Mouse (Mus musculus) liver, embryonic 15.5 days (tissue): ENCODE results near the gene Stx11. TPM values are rescaled to one million over a fixed set of nuclear protein-coding genes. Genes with fewer than 3 reads are reported as not detected.
A peak's percentile ranks its signal among the peaks of the same experiment; 100 is the strongest.
"Not testable (repeated sequence)": the region's sequence is repeated elsewhere in the genome, so short reads cannot be mapped to it uniquely, and the experiment has no call there.

Source experiments
- ATAC-seq: fragments of 200-750 bp; cut with Nextera tagmentation; 2 replicates; pipeline ENCODE4 v1.8.0; 2017; ENCODE audit warnings: moderate number of reproducible peaks, mild to moderate bottlenecking, moderate library complexity; ENCODE audit not compliant: insufficient read depth
- H3K27ac ChIP-seq: fragments of 300-500 bp; sonication (generic); replicated peaks from 2 replicates; pipeline ENCODE4 v1.5.1; 2015; ENCODE audit warnings: mild to moderate bottlenecking, inconsistent platforms
- H3K27me3 ChIP-seq: fragments of 300-500 bp; sonication (generic); 2 replicates; pipeline ENCODE4 v1.6.1; 2015; ENCODE audit warnings: mild to moderate bottlenecking, inconsistent platforms
- H3K36me3 ChIP-seq: fragments of 300-500 bp; sonication (generic); replicated peaks from 2 replicates; pipeline ENCODE4 v1.6.1; 2015; ENCODE audit warnings: moderate library complexity, mild to moderate bottlenecking, inconsistent platforms
- H3K4me1 ChIP-seq: fragments of 300-500 bp; sonication (generic); replicated peaks from 2 replicates; pipeline ENCODE4 v1.6.1; 2015; ENCODE audit warnings: inconsistent platforms
- H3K4me2 ChIP-seq: fragments of 300-500 bp; sonication (generic); 2 replicates; pipeline ENCODE4 v1.6.1; 2015; ENCODE audit warnings: moderate library complexity, mild to moderate bottlenecking, inconsistent platforms
- H3K4me3 ChIP-seq: fragments of 300-500 bp; sonication (generic); replicated peaks from 2 replicates; pipeline ENCODE4 v1.5.1; 2015; ENCODE audit warnings: mild to moderate bottlenecking, inconsistent platforms
- H3K9ac ChIP-seq: fragments of 300-500 bp; sonication (generic); 2 replicates; pipeline ENCODE4 v1.6.1; 2015; ENCODE audit warnings: moderate library complexity, mild to moderate bottlenecking, inconsistent platforms
- H3K9me3 ChIP-seq: fragments of 300-500 bp; sonication (generic); replicated peaks from 2 replicates; pipeline ENCODE4 v1.6.1; 2016; ENCODE audit warnings: inconsistent platforms
- WGBS: fragments of 180-500 bp; shearing (Covaris S2); methylation state at CpG from one replicate; pipeline ENCODE4 v1.1.7; 2015; ENCODE audit warnings: mixed read lengths; ENCODE audit not compliant: insufficient replicate concordance; 5-methylcytosine and 5-hydroxymethylcytosine counted together
- polyA plus RNA-seq: library from polyadenylated mRNA; unstranded; fragments of >200 nt; fragmentation: Nextera tagmentation; extraction: Ambion mirVana; gene quantifications from 2 replicates; pipeline ENCODE4 v1.2.1, GENCODE M21; 2015

Stx11 gene
- polyA plus RNA-seq, 1 experiment from 2014 or later: 10.6 TPM

DNA sequence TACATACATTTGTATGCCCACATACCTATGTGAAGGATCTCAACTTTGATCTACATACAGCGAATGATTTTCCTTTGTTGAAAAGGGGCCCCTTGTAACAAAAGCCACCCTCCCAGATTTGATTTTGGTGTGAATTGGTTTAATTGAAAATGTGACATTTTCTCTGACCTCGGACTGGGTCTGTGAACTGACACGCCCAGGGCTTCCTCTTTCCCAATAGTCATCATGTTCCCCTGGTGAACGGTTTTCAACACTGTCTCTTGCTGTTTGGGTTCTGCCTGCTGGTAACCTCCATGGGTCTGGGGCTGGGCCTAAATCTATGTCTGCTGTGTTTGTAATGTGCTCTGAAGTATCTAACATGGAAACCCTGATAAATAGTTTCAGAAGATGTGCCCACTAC lies 6.8 kb downstream of the Stx11 start:
- Histone ChIP-seq H3K9ac (no peak overlapping the region), H3K9me3 (no peaks in the 10 kb centered on the region), H3K27me3 (no peaks in the 10 kb centered on the region), H3K36me3 (peaks cover 3% of the 10 kb centered on the region), H3K27ac (0 out of 2 replicates have a peak overlapping the region, but pooled peaks have one; percentile 11), H3K4me3 (no peak overlapping the region), H3K4me2 (no peak overlapping the region), H3K4me1 (peaks cover 23% of the 10 kb centered on the region)
- 34% methylated on average over 4 of the region's 4 CpGs for WGBS
- ATAC-seq: no peak

GRCm38 (mm10) chr10:12955831-12956230 lies 8.3 kb downstream of the Stx11 start:
- H3K36me3 ChIP-seq: peaks cover 3% of the 10 kb centered on the region
- no peak overlapping the region for H3K27ac ChIP-seq
- no peak for ATAC-seq
- H3K4me2 ChIP-seq: no peak overlapping the region
- H3K9ac ChIP-seq: no peak overlapping the region
- WGBS: 12% methylated on average over 1 of the region's 1 CpGs
- H3K27me3 ChIP-seq: no peaks in the 10 kb centered on the region
- peaks cover 16% of the 10 kb centered on the region for H3K4me1 ChIP-seq
- no peak overlapping the region for H3K4me3 ChIP-seq
- no peaks in the 10 kb centered on the region for H3K9me3 ChIP-seq

DNA sequence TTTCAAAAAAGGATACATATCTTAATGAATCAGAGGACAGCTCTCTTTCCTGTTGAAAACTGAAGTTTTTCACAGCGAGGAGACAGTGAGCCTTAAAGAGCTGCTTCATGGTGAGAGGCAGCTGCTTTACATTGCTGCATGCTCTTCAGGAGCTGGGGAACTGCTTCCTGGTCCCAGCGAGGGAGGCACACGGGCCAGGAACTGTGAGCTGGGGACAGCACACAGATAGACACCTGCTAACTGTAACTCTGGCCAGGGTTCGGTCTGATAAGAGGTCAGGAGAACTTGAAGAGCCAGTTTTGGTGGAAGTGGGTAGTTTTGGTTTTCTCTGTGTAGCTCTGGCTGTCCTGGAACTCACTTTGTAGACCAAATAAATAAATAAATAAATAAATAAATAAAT lies 12.7 kb downstream of the Stx11 start:
- H3K36me3 ChIP-seq, H3K4me3 ChIP-seq, H3K9me3 ChIP-seq, H3K9ac ChIP-seq, H3K27me3 ChIP-seq: not testable (repeated sequence)
- 17% methylated on average over 4 of the region's 4 CpGs for WGBS
- Histone ChIP-seq H3K4me1 (peaks cover 17% of the 10 kb centered on the region), H3K27ac (peak overlapping the region; percentile 48; the same call in 1 of the 2 replicates), H3K4me2 (peak overlapping the region; percentile 32)
- ATAC-seq: peak; percentile 89

DNA sequence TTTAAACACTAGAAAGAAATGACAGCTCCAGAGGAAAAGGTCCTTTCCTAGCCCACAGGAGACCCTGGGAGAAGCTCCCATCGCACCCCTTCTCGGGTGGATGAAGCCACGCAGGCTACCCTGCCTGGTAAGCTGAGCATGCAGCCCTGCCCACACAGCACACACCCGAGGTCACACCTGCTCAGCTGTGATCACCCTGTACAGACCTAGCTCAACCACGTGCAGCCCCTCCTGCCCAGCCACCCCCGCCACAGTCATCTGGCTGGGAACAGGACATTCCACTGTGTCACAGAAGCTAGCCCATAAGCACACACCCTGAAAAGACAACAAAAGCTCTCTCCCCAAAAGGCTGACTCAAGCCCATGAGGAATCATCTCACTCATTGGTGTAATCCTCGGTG lies 14.8 kb downstream of the Stx11 start:
- Histone ChIP-seq H3K4me3 (no peak overlapping the region), H3K36me3 (no peaks in the 10 kb centered on the region), H3K27ac (no peak overlapping the region), H3K9ac (no peak overlapping the region), H3K27me3 (no peaks in the 10 kb centered on the region), H3K9me3 (no peaks in the 10 kb centered on the region), H3K4me2 (no peak overlapping the region), H3K4me1 (peaks cover 11% of the 10 kb centered on the region)
- no peak for ATAC-seq
- WGBS: 52% methylated on average over 7 of the region's 7 CpGs

DNA sequence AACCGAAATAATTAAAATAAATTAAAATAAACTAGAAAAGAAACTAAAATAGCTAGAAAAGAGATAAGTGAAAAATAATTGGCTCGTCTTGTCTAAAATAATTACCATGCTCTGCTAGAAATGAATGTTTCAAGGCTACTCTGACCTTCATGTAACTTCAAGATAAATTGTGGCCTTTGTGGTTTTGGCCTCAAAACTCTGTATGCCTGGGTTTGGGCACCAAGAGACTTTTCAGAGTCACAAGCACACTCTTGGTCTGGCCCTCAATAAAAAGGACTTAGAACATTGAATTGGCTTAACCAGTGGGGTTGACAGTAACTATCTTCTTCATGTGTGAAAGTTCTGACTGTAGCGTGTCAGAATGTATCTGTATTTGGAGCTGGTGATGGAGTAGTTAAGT lies 16.5 kb downstream of the Stx11 start:
- H3K4me1 ChIP-seq: peaks cover 11% of the 10 kb centered on the region
- no peaks in the 10 kb centered on the region for H3K36me3 ChIP-seq
- H3K4me3 ChIP-seq: no peak overlapping the region
- no peak for ATAC-seq
- no peaks in the 10 kb centered on the region for H3K9me3 ChIP-seq
- no peak overlapping the region for H3K4me2 ChIP-seq
- H3K27me3 ChIP-seq: peaks cover 3% of the 10 kb centered on the region; the same call in 1 of the 2 replicates
- no peak overlapping the region for H3K27ac ChIP-seq
- whole genome bisulfite sequencing: 63% methylated on average over 3 of the region's 3 CpGs
- H3K9ac ChIP-seq: no peak overlapping the region

- Histone ChIP-seq H3K27ac (no peak overlapping the region), H3K36me3 (peaks cover 14% of the 10 kb centered on the region), H3K27me3 (peaks cover 24% of the 10 kb centered on the region), H3K4me3 (peak overlapping the region; percentile 21; the same call in 1 of the 2 replicates), H3K9me3 (no peaks in the 10 kb centered on the region), H3K4me2 (peak overlapping the region; percentile 51), H3K4me1 (peaks cover 9% of the 10 kb centered on the region; the same call in 1 of the 2 replicates), H3K9ac (no peak overlapping the region)
- WGBS: 28% methylated on average over 63 of the region's 63 CpGs
- ATAC-seq: no peak
These were observed 22.9 kb downstream of the Stx11 start for GRCm38 (mm10) chr10:12941018-12941761.

DNA sequence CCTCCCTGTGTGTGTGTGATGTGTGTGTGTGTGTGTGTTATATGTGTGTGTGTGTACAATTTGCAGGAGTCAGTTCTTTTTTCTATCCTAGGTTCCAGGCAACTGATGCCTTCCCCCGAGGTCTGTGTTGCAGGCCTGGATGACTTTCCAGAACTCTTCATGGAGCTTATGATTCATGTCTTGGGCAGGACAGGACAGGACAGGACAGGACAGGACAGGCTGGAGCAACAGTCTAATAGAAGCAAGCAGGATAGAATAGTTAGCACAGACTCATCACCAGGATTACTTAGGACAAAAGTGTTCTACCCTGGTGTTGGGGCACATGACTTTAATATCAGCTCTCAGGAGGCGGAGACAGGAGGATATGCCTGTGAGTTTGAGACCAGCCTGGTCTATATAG lies 25.3 kb downstream of the Stx11 start:
- no peak for ATAC-seq
- H3K27ac ChIP-seq: no peak overlapping the region
- no peak overlapping the region for H3K9ac ChIP-seq
- no peak overlapping the region for H3K4me3 ChIP-seq
- no peak overlapping the region for H3K4me2 ChIP-seq
- H3K4me1 ChIP-seq: peaks cover 9% of the 10 kb centered on the region; the same call in 1 of the 2 replicates
- peaks cover 14% of the 10 kb centered on the region for H3K36me3 ChIP-seq
- peaks cover 24% of the 10 kb centered on the region for H3K27me3 ChIP-seq
- 73% methylated on average over 2 of the region's 2 CpGs for WGBS
- H3K9me3 ChIP-seq: no peaks in the 10 kb centered on the region

DNA sequence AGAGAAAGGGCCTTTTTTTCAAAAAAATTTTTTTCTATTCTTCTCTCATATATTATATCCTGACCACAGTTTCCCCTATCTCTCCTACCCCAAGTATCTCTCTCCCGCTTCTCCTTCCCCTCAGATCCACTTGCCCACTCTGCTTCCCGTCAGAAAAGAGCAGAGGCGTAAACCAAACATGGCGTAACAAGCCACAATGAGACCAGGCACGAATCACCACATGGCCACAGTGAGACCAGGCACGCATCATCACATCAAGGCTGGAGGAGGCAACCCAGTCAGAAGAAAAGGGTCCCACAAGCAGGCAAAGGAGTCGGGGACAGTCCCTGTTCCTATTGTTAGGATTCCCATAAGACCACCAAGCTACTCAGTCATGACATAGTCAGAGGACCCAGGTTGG lies 28.0 kb downstream of the Stx11 start:
- Histone ChIP-seq H3K27ac (no peak overlapping the region), H3K36me3 (peaks cover 7% of the 10 kb centered on the region), H3K4me1 (0 out of 2 replicates have a peak, but pooled peaks cover 3% of the 10 kb centered on the region), H3K27me3 (peaks cover 8% of the 10 kb centered on the region), H3K4me3 (no peak overlapping the region), H3K9ac (no peak overlapping the region), H3K4me2 (no peak overlapping the region), H3K9me3 (no peaks in the 10 kb centered on the region)
- no peak for ATAC-seq
- 62% methylated on average over 7 of the region's 7 CpGs for WGBS

DNA sequence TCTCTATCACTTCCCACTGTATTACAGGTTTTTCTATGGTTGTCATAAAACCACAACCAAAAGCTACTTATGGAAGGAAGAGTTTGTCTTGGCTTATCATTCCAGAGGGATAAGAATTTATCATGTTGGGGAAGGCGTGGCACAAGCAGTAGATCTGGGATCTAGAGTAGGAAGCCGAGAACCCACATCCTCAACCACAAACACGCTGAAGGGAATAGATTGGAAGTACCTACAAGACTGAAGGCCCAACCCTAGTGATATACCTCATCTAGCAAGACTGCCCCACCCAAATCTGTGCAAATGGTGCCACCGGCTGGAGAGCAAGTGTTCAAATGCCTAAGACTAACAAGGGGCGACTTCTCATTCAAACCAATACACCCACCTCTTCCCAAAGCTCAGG lies 28.5 kb downstream of the Stx11 start:
- Histone ChIP-seq H3K27ac (no peak overlapping the region), H3K36me3 (peaks cover 2% of the 10 kb centered on the region), H3K27me3 (peaks cover 3% of the 10 kb centered on the region; the same call in 1 of the 2 replicates), H3K9me3 (no peaks in the 10 kb centered on the region), H3K4me2 (no peak overlapping the region), H3K4me3 (no peak overlapping the region), H3K9ac (no peak overlapping the region), H3K4me1 (no peaks in the 10 kb centered on the region)
- no peak for ATAC-seq
- 29% methylated on average over 5 of the region's 5 CpGs for WGBS

DNA sequence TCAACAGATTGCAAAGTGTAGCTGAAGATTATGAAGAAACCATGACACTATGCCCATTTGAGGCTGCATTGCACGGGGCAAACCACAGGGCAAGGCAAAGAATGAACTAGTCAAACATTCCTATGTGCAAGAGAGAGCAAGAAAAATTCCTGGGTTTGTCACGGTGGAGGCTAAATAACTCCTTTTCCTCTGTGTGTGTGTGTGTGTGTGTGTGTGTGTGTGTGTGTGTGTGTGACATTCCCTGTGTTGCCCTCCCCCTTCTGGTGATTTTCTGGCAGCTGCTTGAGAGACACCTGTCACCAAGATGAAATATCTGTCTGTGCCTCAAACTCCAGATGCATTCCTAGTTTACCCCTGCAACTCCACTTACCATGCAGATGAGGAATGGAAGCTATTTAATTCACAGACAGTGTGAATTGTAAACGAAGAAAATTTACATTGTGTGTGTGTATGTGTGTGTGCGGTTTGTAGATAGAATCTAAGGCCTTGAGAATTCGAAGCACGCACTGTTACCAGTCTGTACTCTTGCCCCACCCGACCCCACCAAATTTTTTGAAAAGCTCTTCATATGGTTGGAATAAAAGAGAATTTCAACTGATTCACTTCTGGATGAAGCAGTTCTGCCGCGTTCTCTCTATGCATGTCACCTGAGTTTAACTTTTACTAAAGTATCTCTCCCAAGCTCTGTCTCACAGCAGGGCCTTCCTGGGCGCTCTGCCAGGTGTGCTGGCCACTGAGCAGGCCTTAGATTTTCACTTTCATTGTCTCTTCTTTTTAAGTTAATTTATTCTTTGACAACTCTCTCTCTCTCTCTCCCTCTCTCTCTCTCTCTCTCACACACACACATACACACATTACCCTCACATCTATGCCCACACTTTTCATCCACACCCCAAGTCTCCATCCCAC lies 32.4 kb downstream of the Stx11 start:
- no peaks in the 10 kb centered on the region for H3K27me3 ChIP-seq
- WGBS: 56% methylated on average over 10 of the region's 10 CpGs
- no peak for ATAC-seq

DNA sequence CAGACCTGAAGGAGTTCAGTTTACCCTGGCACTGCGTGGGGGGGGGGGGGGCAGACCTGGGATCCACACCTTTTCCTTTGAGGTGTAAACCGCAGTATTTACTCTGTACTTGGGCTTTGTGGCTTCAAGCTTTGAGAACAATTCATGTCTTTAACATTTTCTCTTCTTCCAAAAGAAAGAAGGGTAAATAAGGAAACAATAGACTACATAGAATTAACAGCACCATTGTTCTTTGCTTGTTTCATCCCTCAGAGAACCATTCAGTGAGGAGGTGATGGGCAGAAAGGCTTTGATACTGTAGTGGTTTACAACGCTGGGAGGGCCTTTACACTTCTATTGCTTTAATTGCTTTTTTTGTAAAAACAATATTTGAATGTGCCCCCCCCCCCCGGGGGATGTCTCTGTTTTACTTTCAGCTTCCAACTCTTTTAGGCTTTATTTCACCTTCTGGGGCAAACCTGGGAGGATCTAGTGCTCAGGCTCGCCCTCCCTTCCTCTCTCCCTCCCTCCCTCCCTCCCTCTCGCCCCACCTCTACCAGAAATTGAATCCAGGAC lies 33.7 kb downstream of the Stx11 start:
- Histone ChIP-seq H3K9me3 (no peaks in the 10 kb centered on the region), H3K27me3 (no peaks in the 10 kb centered on the region), H3K9ac (no peak overlapping the region), H3K36me3 (no peaks in the 10 kb centered on the region), H3K4me2 (no peak overlapping the region), H3K4me1 (peaks cover 7% of the 10 kb centered on the region; the same call in 1 of the 2 replicates), H3K27ac (no peak overlapping the region), H3K4me3 (no peak overlapping the region)
- no peak for ATAC-seq
- 49% methylated on average over 6 of the region's 6 CpGs for WGBS

More for the DNA sequence above, 32.4 kb downstream of the Stx11 start:
- Histone ChIP-seq H3K4me3 (no peak overlapping the region), H3K4me2 (no peak overlapping the region), H3K9ac (no peak overlapping the region), H3K4me1 (peaks cover 7% of the 10 kb centered on the region; the same call in 1 of the 2 replicates), H3K36me3 (no peaks in the 10 kb centered on the region), H3K9me3 (no peaks in the 10 kb centered on the region), H3K27ac (no peak overlapping the region)
